Mouse (Mus musculus) cerebellum, adult 2 months (tissue): Measurements from ENCODE around the gene Dapk3. TPM values are rescaled to one million over a fixed set of nuclear protein-coding genes. Genes with fewer than 3 reads are reported as not detected.
A peak's percentile ranks its signal among the peaks of the same experiment; 100 is the strongest.

Source experiments
- DNase-seq, 2 experiments: peaks; one replicate each; pipeline ENCODE4 v3.0.0; 2021
- H3K27ac ChIP-seq: fragments of 200-500 bp; 2 replicates; pipeline ENCODE4 v1.5.1; 2012; ENCODE audit warnings: low read length, control low read depth, inconsistent platforms; ENCODE audit not compliant: insufficient read depth
- H3K27me3 ChIP-seq: fragments of 200-500 bp; 2 replicates; pipeline ENCODE4 v1.6.1; 2012; ENCODE audit warnings: inconsistent platforms, mild to moderate bottlenecking, low read length, moderate library complexity; ENCODE audit not compliant: control insufficient read depth, insufficient read depth
- H3K4me1 ChIP-seq: fragments of 200-500 bp; 2 replicates; pipeline ENCODE4 v1.6.1; 2011; ENCODE audit warnings: low read length; ENCODE audit not compliant: control insufficient read depth, insufficient read depth
- H3K4me3 ChIP-seq: fragments of 200-500 bp; replicated peaks from 2 replicates; pipeline ENCODE3; 2011; ENCODE audit warnings: mild to moderate bottlenecking, low read depth, low read length, control low read depth; ENCODE audit not compliant: insufficient read depth
- CTCF ChIP-seq: fragments of 200-500 bp; IDR thresholded peaks from 2 replicates; pipeline ENCODE4 v1.5.1; 2011; ENCODE audit warnings: low read depth, mild to moderate bottlenecking, control low read depth, low read length, moderate library complexity, borderline replicate concordance; ENCODE audit not compliant: insufficient read depth
- POLR2A ChIP-seq: fragments of 200-500 bp; IDR thresholded peaks from 2 replicates; pipeline ENCODE4 v1.6.1; 2011; ENCODE audit warnings: low read length, control low read depth, borderline replicate concordance; ENCODE audit not compliant: insufficient read depth
- WGBS: fragments of 180-500 bp; shearing (Covaris S2); methylation state at CpG from one replicate; pipeline ENCODE4 v1.1.7; 2018; 5-methylcytosine and 5-hydroxymethylcytosine counted together
- polyA plus RNA-seq: library from polyadenylated mRNA; depleted of rRNA; stranded (reverse); fragments of >200 nt; gene quantifications from 2 replicates; pipeline ENCODE4 v1.2.3, GENCODE M21; 2012; rRNA removed

Gene Dapk3
- polyA plus RNA-seq, 1 experiment, result 70.7 TPM

DNA sequence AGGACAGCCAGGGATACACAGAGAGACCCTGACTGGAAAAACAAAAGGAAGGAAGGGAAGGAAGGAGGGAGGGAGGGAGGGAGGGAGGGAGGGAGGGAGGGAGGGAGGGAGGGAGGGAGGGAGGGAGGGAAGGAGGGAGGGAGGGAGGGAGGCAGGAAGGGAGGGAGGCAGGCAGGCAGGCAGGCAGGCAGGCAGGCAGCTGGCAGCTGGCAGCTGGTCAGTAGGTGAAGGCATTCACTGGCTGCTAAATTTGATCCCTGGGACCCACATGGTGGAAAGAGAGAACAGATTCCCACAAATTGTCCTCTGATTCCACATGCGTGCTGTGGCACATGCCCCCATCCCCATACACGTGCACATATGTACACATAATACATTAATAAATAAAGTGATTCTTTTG, 55.8 kb downstream of the Dapk3 start:
- 56% methylated on average over 2 of the region's 2 CpGs for WGBS

DNA sequence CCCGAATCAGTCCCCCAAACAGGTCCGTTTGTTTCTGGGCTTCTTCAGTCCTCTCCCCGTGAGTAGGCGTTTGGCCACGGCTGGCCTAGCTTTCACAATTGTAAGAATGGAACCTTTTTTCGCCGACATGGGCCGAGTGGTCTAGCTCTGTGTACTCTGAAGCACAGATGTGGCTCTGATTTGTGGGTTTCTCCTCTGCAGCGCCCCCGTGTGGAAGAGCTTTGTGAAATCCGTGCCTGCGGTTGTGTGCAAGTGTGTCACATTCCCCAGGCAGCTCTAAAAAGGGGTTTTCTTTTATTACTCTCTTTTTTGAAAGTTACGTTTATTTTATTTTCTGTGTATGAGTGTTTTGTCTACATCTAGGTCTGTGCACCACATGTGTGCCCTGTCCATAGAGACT, 58.1 kb downstream of the Dapk3 start:
- DNase-seq, result peak in 1 of 2 experiments; percentile 67
- Histone ChIP-seq H3K27ac (no peak overlapping the region), H3K4me3 (no peak overlapping the region), H3K4me1 (peaks cover 3% of the 10 kb centered on the region), H3K27me3 (no peaks in the 10 kb centered on the region)
- WGBS, result 32% methylated on average over 13 of the region's 13 CpGs
- TF ChIP-seq POLR2A (no peak), CTCF (peak; percentile 61; the same call in 1 of the 2 replicates)

More for the DNA sequence above, 55.8 kb downstream of the Dapk3 start:
- TF ChIP-seq POLR2A (no peak), CTCF (no peak)
- Histone ChIP-seq H3K4me3 (no peak overlapping the region), H3K4me1 (no peaks in the 10 kb centered on the region), H3K27ac (no peak overlapping the region), H3K27me3 (no peaks in the 10 kb centered on the region)
- no peak for DNase-seq

DNA sequence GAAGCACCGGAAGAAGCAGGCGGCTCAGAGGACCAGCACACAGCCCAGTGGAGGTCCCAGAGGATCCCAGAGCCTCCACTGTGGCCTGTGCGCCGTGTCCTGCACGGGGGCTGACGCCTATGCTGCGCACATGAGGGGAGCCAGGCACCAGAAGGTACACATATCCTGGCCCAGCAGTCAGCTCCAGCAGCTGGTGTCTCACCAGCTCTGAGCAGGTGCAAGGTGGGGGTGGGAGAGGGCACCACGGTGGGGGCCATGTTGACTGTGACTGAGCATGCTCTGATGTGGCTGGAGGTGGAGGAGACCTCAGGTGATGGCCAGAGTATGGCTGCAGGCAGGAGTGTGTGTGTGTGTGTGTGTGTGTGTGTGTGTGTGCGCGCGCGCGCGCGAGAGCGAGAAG, 59.2 kb downstream of the Dapk3 start:
- no peak overlapping the region for H3K27ac ChIP-seq
- peaks cover 3% of the 10 kb centered on the region for H3K4me1 ChIP-seq
- WGBS, result 85% methylated on average over 16 of the region's 16 CpGs
- TF ChIP-seq CTCF (no peak), POLR2A (no peak)
- no peak overlapping the region for H3K4me3 ChIP-seq
- no peak for DNase-seq
- no peaks in the 10 kb centered on the region for H3K27me3 ChIP-seq

Other genes with a start within 250 kb of the Dapk3 start
- gene Gng7, start 168.1 kb upstream of the Dapk3 start, polyA plus RNA-seq, result 21.0 and 23.0 TPM in 2 replicates
- gene Diras1, start 157.3 kb upstream of the Dapk3 start, polyA plus RNA-seq, result 126 and 136 TPM in 2 replicates
- gene Slc39a3, start 145.6 kb upstream of the Dapk3 start, polyA plus RNA-seq, result 75.2 and 77.0 TPM in 2 replicates
- 231 and 240 TPM in 2 replicates for gene Sgta, start 122.8 kb upstream of the Dapk3 start, polyA plus RNA-seq
- gene Thop1, start 113.0 kb upstream of the Dapk3 start, polyA plus RNA-seq, result 54.7 and 55.3 TPM in 2 replicates
- gene Creb3l3, start 84.1 kb upstream of the Dapk3 start, polyA plus RNA-seq, result 0.33 and 0.41 TPM in 2 replicates
- gene Map2k2, start 77.1 kb upstream of the Dapk3 start, polyA plus RNA-seq, result 161 and 187 TPM in 2 replicates
- 61.6 and 62.9 TPM in 2 replicates for gene Zbtb7a, start 47.8 kb upstream of the Dapk3 start, polyA plus RNA-seq
- gene Pias4, start 15.1 kb upstream of the Dapk3 start, polyA plus RNA-seq, result 34.8 and 36.0 TPM in 2 replicates
- gene Eef2, start 6.4 kb upstream of the Dapk3 start, polyA plus RNA-seq, result 1,163 and 1,164 TPM in 2 replicates
- not detected in 2 replicates for gene 4930442H23Rik, start 844 bp downstream of the Dapk3 start, polyA plus RNA-seq
- 0.16 and 0.33 TPM in 2 replicates for gene Nmrk2, start 19.0 kb downstream of the Dapk3 start, polyA plus RNA-seq
- gene Atcay, start 47.8 kb downstream of the Dapk3 start, polyA plus RNA-seq, result 115 and 122 TPM in 2 replicates
- 77.6 and 79.6 TPM in 2 replicates for gene Zfr2, start 50.1 kb downstream of the Dapk3 start, polyA plus RNA-seq
- 124 and 141 TPM in 2 replicates for gene Matk, start 69.9 kb downstream of the Dapk3 start, polyA plus RNA-seq
- gene Mrpl54, start 83.9 kb downstream of the Dapk3 start, polyA plus RNA-seq, result 81.4 and 84.9 TPM in 2 replicates
- gene Apba3, start 84.0 kb downstream of the Dapk3 start, polyA plus RNA-seq, result 61.8 and 63.9 TPM in 2 replicates
- gene Tjp3, start 108.6 kb downstream of the Dapk3 start, polyA plus RNA-seq, result 0.51 and 1.2 TPM in 2 replicates
- 288 and 314 TPM in 2 replicates for gene Pip5k1c, start 110.0 kb downstream of the Dapk3 start, polyA plus RNA-seq
- 36.3 and 36.9 TPM in 2 replicates for gene Cactin, start 138.1 kb downstream of the Dapk3 start, polyA plus RNA-seq
- 2.2 and 3.2 TPM in 2 replicates for gene Tbxa2r, start 145.7 kb downstream of the Dapk3 start, polyA plus RNA-seq
- gene Gipc3, start 160.3 kb downstream of the Dapk3 start, polyA plus RNA-seq, result 0.97 and 1.0 TPM in 2 replicates
- gene Hmg20b, start 167.5 kb downstream of the Dapk3 start, polyA plus RNA-seq, result 42.7 and 43.4 TPM in 2 replicates
- 34.8 and 35.0 TPM in 2 replicates for gene Mfsd12, start 174.5 kb downstream of the Dapk3 start, polyA plus RNA-seq
- gene 4930404N11Rik, start 182.8 kb downstream of the Dapk3 start, polyA plus RNA-seq, result 0.24 and 0.36 TPM in 2 replicates
- 75.8 and 81.5 TPM in 2 replicates for gene Fzr1, start 195.5 kb downstream of the Dapk3 start, polyA plus RNA-seq
- gene Dohh, start 201.4 kb downstream of the Dapk3 start, polyA plus RNA-seq, result 87.7 and 93.1 TPM in 2 replicates
- gene Gm48551, start 201.5 kb downstream of the Dapk3 start, polyA plus RNA-seq, result 10.2 and 10.8 TPM in 2 replicates
- gene Gm48552, start 206.0 kb downstream of the Dapk3 start, polyA plus RNA-seq, result 10.7 and 13.8 TPM in 2 replicates
- 1.2 and 1.7 TPM in 2 replicates for gene Smim24, start 210.0 kb downstream of the Dapk3 start, polyA plus RNA-seq